Mouse (Mus musculus): ENCODE measurements at regions not wholly inside any gene's neighbourhood (a gene's known extent, or its start where the extent isn't known, plus 50 kb on each side); places are given as distances from the start of the nearest gene placed in this dataset.
A peak's percentile ranks its signal among the peaks of the same experiment; 100 is the strongest.

DNA sequence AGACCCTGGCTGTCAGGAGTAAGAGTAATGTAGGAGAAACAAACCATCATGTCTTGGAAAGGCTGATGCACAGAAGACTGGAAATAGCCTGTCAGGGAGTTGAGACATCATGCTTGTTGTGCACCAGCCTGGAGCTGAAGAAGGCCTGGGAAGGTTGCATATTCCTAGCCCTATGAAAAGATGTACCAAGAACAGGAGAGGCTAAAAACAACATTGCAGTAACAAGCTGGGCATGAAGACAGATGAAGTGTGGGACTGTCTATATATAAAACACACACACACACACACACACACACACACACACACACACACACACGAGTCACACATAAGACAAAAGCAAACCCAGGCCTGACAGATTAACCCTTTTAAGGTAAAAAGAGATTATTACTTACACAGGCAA is 185.1 kb upstream of the Tmem72 start:
- no peak for DNase-seq (ENCODE audit: low read depth, low spot score)

DNA sequence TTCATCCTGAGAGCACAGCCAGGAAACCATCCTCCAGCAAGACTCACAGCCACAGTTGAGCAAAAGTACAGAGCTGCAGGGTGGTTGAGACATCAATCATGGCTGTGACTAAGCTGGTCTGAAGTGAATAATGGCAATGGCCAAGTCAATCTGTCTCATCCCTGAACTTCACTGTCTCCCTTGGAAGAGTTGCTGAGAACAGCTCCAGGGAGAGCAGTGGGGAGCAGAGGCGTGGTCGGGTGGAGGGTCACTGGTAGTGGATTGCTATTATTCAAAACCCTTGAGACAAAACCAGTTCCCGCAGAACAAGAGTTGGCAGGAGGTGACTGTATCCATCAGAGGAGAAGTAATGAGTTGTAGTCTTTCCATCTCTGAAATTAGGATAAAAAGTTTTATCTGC is 185.7 kb upstream of the Tmem72 start:
- no peak for DNase-seq (ENCODE audit: low read depth, low spot score)

DNA sequence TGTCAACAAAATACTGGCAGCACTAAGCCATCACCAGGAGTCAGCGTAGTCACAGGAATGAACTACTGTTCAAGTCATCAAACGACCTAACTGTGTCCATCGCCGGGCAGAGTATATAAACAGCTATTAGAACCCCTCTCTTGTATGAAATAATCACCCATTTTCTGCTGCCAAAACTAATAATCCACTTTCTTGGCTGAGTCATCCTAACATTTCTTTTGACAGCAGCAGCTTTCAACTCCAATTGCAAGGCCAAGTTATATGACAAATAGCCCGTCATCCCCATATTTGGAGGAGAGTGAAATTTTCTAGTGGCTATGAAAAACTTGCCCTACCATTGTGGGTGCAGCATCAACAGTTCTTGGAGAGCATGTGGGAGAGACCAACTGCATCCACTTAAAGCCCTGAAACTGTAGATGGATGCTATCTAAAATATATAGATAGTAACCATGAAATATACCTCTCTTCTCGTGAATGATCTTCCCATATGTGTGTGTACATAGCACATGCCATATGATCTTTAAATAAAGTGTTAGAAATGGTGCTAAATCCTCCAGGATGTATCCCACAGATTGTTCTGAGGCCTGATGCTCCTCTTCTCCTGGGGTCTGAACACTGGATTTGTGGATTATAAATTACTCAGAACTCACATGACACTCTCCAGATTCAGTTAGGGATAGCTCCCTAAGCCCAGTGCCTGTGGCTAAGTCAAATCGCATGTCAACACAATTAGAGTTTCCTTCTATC is 189.9 kb upstream of the Tmem72 start:
- DNase-seq (ENCODE audit: low read depth, low spot score) = no peak

DNA sequence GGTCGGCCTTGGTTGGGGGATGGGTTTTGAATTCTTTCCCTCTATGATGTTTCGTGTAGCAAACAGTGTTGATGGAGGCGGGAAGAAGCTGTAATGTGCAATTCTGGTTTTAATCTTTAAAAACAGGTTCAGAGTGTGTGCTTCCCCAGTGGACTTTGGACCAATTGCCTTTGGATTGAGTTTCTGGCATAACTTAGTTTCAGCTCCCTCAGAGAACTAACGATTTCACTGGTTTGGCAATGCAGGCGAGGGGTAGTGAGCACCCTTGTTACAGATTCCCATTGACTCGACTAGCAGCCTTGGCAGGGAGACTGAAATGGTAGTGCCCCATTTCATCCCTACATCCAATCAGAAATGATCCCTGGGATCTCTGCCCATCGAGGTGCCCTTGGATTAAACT is 193.9 kb upstream of the Tmem72 start:
- DNase-seq (ENCODE audit: low read depth, low spot score) = no peak

DNA sequence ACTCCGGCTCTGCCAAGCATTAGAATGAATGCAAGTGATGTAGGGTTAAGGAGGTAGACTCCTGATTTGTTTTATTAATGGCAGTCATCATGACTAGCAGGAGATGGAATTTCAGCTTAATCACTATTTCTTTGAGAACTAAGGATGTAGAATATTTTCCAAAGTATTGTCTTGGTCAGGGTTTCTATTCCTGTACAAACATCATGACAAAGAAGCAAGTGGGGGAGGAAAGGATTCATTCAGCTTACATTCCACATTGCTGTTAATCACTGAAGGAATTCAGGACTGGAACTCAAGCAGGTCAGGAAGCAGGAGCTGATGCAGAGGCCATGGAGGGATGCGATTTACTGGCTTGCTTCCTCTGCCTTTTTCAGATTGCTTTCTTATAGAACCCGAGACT is 195.4 kb upstream of the Tmem72 start:
- no peak for DNase-seq (ENCODE audit: low read depth, low spot score)

DNA sequence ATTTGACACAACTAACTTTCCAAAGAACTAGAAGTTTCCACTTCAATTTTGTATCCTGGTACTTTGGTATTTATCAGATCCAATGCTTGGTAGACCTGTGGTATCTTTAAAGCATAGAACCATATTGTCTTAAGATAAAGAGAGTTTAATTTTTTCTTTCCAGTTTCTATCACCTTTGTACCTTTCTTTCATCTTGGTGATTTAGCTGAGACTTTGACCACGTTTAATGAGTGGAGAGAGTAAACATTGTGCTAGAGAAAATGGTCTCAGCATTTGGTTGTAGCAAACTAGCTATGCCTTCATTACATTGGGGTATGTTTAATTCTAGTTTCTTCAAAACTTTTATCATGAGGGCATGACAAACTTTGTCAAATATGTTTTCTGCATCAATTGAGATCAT is 197.4 kb upstream of the Tmem72 start:
- DNase-seq (ENCODE audit: low read depth, low spot score) = no peak

DNA sequence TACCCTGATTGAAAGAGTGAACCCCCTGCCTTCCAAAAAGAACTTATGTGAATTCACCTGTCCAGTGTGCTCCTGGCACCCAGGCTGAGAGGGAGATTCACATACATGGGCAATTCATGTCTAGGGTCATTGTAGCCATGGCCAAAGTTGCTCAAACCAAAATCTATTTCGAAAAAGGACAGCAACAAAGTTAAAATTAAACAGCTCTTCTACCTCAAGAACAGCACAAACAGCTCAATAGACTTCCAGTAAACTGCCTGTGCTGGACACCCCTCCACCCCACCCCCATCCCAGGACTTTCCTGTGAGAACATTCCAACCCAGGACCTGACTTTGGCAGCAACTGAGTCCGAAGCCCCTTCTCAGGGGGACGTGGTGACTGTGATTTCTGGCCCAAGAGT is 218.3 kb upstream of the Tmem72 start:
- DNase-seq (ENCODE audit: low read depth, low spot score) = no peak

DNA sequence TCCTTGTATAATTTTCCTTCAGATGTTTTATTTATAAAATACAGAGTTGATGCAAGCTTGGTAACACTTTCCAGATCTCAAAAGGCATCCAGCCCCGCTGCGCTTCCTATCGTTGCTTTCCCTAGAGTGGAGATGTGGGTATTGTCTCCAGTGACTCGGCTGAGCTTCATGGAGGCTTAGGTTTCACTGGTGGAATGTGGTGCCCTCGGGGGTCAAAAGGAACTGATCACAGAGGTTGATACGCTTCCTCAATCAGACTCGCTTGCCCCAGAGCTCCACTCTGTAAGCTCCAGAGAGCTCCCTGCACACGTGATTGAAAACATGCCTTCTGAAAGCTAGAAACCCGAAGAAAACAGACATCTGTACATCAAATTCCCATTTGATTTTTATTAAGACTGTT is 224.9 kb upstream of the Tmem72 start:
- DNase-seq (ENCODE audit: low read depth, low spot score) = no peak

DNA sequence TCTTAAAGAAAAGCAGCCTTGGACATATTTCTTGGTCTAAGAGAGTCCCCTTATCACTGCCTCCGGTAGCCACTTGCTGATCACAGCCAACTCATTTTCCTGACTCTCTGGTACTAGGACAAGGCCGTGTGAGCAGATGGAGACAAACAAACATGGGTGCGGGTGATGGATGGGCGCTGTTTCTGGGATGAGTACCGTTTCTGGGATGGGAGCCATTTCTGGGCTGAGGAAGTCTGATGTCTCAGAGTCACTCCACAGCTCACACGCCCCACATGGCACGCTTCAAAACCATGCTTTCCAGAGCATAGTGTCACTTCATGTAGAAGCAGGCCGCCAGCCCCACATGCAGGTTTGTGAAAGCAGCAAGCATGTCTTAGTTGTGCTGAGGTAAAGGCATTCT is 225.6 kb upstream of the Cxcl12 start:
- no peak for DNase-seq (ENCODE audit: low read depth, low spot score)

DNA sequence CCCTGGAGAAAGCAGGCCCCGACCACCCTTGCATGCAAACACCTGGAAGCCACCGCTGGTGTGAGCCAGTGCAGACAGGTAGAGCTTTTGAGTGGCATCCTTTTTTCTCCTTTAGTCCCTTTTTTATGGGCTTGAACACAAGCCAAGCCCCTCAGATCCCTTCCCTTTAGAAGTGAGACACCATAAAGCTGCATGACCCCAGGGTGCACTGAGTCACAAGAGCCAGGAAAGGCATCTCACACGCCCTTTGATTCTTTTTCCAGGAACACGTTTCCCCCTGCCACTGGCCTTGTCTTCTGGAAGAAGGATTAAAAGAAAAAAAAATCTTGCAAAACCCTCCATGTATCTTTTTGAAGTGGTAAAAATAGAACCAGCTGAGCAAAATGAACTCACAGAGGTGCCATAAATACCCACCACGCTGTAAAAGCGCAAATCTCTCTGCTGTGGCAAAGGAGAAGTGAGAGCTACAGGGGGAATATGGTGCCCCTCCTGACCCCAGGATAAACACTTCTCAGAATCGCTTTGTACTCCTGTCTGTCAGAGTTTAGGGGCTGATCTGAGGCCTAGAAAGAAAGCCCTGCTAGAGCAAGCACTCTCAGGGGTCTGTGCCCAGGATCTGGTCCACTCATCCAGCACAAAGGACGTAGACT is 222.1 kb upstream of the Cxcl12 start:
- DNase-seq (ENCODE audit: low read depth, low spot score) = peak; percentile 45

DNA sequence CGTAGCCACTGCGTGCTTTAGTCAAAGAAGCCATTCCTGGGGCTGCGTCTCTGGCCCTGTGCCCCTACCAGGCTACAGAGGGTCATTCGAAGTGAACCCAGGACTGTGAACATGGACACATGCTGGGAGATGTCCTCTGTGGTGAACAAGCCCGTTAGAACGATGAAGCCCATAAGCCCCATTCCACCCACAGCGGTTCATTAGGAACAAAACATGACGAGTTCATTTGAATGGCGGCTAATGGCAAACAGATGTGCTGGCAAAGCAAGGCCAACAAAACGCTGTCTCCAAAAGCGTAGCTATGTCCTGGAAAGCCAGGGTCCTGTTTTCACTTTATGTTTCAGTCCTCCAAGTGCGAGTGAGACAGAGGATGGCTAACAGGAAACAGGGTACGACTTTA is 208.7 kb upstream of the Cxcl12 start:
- DNase-seq (ENCODE audit: low read depth, low spot score) = no peak

DNA sequence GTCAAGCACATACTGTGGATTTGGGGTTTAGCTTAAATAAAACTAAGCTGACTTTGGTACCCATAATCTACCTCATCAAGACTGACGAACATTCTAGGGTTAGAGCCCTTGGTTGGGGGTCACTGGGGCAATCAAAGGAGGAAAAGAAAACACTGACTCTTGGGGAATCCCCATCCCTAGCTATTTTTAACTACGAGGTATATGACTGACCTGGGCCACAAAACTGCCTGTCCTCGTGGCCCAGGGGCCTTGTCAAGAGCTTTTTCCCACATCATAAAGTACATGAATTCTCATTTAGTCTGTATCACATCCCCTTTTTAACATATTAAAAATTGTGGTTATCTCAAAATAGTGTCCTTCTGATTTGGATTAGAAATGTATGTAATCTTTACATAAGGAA is 207.7 kb upstream of the Cxcl12 start:
- DNase-seq (ENCODE audit: low read depth, low spot score) = no peak

DNA sequence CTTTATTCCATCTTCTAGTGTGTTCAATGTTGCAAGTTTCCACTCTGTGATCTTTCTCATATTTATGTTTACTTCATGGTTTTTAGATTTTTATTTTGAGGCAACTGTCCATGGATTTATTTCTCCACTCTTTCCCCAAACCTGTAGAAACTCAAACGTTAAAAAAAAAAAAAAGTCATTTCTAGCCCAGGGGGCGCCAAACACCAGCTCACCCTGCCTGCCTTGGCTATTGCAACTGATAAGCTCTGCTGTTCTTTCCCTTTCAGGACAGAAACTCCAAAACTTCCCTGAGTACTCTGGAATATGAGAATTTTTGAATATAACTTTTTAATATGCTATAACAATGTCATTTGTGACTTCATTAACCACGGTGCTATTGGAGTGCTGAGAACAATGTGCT is 201.9 kb upstream of the Cxcl12 start:
- DNase-seq (ENCODE audit: low read depth, low spot score) = peak; percentile 17

DNA sequence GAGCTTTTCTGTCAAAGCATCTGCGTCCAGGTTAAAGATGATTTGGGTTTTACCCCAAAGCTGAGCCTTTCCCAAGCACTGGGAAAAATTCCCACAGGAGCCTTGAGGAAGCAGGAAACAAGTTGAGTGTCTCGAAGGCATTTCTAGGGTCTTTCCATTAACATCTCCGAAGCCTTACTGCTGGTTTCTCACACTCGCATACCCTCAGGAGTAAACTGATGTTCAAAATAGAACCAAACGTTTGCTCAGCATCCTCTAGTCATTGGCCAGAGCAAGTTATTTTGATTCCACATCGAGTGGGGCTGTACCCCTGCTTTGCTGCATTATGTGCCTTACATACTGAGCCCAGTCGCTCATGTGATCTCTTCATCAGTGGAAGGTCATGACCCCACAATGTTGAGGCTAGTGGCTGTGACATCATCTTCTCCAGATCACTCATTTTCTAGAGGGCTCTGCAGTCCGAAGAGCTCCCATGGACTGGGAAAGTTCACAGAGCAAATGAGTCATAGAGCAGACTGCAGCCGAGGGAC is 198.9 kb upstream of the Cxcl12 start:
- no peak for DNase-seq (ENCODE audit: low read depth, low spot score)

DNA sequence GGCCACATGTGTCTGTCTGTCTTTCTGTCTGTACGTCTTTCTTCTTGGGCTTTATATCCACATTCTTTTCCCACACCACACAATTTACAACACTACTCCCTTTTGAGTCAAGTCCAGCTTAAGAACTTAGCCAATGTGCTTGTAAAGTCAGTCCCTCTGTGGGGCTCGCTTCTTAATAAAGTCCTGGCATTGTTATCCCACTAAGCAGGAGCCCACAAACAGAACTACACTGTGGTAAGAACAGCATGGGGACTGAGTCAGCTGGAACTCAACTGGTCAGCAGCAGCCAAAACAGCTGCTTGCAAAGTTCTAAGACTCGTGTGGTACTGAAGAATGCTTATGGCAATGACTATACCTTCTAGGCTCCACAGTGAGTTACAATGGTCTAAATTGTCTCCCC is 193.5 kb upstream of the Cxcl12 start:
- DNase-seq (ENCODE audit: low read depth, low spot score) = no peak

DNA sequence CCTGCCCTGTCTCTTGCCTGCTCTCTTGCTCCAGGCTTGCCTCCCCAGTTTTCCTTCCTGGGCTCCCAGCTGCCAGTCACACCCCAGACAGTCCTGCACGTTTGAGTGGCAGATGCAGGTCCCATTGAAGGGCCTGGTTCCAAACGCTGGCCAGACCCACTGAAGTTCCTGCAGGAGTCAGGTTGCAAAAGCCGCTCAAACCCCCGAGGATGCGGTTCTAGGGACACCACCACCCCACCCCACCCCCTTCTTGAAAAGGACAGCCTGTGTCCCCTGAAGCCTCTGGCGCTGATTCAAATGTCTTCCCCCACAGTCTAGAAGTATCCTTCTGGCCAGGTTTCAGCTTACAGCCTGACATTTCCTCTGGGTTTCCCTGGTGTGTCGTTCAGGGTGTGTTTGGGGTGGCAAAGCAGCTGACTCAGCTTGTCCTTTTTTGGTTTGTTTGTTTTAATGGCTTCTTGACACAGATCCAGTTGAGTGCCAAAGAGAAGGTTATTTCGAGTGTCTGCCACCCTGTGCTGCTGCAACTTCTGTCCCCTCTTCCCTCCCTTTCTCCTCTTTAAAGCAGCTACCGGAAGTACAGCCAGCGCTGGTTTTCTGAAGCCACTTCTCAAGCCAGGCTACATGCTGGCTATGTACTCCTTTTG is 187.9 kb upstream of the Cxcl12 start:
- DNase-seq (ENCODE audit: low read depth, low spot score) = no peak

DNA sequence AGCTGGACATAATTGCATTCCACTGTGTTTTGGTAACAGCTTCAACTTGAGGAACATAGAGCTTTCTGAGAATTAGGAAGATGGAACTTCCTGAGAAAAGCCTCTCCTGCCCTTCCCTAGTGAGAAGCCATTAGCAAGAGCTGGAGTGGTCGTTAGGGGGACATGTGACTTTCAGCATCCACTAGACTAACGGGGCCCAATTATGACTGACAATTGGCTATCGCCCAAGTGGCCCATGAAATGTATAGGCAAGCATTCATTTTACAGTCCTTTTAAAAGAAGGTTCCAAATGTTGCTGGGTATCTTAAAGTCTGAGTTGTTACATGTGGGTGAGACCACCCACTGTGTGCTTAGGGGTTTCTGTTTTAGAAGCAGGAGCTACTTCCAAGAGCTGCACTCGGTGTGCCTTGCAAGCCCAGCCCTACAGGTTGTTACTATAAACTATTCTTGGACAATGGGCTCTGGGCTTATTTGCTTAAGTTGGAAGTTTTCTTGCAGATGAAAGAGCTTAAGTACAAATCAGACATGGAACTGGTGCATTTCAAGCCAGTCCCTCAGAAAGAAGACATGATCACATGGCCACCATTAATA is 183.1 kb upstream of the Cxcl12 start:
- DNase-seq (ENCODE audit: low read depth, low spot score) = no peak

DNA sequence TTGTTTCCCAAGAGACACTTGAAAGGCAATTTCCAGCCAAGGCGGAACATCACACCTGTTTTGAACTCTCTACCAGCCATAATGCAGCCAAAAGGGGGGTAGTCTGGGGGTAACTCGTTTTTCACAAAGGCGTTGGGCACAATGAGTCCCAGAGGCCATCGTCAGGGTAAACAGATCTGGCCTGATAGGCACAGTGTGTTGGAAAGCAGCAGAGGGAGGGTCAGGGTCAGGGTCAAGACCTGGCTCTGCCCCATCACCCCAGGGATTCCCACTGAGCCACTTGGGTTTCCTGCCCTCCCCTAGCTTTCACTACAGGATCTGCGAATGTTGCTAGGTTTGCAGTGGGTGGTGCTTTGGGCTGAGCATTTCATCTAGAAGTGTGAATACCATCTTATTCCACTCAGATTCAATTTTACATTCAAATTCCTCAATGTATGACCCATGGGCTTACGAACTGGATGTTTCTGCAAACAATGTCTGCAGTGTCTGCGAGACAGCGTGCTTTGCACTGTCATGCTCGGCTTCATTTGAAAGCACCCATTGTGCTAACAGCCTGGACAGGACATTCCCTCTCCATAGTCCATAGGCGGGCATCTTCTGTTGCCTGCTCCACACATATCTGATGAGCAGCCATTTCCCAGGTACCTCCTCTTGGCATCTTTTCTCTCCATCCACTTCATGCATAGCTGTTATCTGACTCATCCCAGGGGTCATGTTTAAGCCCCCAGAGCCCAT is 181.9 kb upstream of the Cxcl12 start:
- DNase-seq (ENCODE audit: low read depth, low spot score) = no peak

DNA sequence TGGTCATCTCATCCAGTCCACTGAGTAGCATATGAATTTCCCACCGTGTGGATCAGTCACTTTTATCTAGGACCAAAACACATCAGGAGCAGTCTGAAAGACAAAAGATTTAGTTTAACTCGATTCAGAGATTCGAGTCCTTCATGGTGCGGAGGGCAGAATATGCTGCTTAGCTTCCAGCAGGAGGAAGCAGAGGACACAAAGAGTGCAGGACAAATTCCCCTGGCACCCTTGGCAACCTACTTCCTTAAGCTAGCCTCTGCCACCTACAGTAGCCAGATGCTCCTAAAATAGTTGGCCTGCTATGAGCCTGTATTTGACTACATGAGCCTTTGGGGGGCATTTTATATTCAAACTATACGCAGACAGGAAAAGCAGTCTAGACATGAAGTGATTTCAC is 181.1 kb upstream of the Cxcl12 start:
- DNase-seq (ENCODE audit: low read depth, low spot score) = no peak

DNA sequence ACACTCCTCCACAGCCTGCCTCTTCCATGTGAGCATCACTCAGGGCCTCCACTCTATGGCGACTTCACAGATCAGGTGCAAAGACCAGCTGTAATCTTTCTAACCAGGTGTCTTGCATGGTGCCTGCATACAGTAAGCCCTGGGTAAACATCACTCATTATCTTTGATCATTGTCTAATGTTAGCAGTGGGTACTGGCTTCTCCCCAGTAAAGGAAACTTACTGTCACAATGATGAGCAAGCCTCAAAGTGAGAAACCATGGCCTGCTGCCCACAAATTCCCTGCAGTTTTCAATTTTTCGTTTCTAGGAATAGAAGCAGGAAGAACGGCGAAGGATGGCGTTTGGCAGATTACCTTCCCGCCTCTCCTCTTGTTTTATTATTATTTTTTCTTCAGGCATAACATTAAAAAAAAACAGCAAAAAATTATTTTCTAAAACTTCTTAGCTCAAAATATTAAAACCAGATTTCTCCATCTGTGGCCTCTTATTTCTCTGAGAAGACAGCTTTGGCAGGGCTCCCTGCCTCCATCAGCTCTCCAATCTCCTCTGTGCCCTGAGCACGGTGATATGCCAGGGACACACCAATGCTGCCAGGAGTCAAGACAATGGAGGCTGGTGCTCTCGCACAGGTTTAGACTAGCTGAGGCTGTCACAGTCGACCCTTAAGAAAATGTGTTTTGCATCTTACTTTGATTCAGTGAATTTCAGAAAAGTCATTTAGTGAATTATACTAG is 169.2 kb upstream of the Cxcl12 start:
- no peak for DNase-seq (ENCODE audit: low read depth, low spot score)

DNA sequence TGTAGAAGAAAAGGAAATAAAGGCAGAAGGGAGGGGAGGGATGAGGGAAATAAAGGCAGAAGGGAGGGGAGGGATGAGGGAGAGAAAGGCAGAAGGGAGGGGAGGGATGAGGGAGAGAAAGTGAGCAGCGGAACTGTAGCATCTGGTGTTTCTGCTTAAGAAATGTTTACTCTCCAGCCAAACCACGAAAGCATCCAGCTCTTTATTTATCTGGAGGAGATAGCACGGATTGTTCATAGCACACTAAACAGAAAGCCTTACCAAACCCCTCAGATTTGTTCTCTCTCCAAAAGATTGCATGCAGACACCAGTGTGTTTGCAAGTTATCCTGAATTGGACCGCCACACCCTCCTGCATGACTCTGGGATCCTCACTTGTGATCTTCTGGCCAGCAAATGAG is 168.4 kb upstream of the Cxcl12 start:
- no peak for DNase-seq (ENCODE audit: low read depth, low spot score)
